Mouse (Mus musculus): Measurements from ENCODE around the gene Naa38. TPM values are rescaled to one million over a fixed set of nuclear protein-coding genes. Genes with fewer than 3 reads are reported as not detected.
"Not testable (repeated sequence)": the region's sequence is repeated elsewhere in the genome, so short reads cannot be mapped to it uniquely, and the experiment has no call there.

Gene Naa38
- total RNA-seq, 2 experiments from 2014 or later: 60.4 to 65.0 TPM

- DNase-seq: no peak
Measured at GRCm38 (mm10) chr11:69372780-69373170, 22.5 kb upstream of the Naa38 start.

- no peak for DNase-seq
Measured at GRCm38 (mm10) chr11:69373223-69373965, 21.9 kb upstream of the Naa38 start.

- DNase-seq: no peak
Measured at GRCm38 (mm10) chr11:69375646-69376045, 19.6 kb upstream of the Naa38 start.

- DNase-seq: no peak
Measured at GRCm38 (mm10) chr11:69377766-69378165, 17.5 kb upstream of the Naa38 start.

GRCm38 (mm10) chr11:69379600-69379999, 15.7 kb upstream of the Naa38 start:
- no peak for DNase-seq

- no peak for DNase-seq
Measured at GRCm38 (mm10) chr11:69381356-69381755, 13.9 kb upstream of the Naa38 start.

GRCm38 (mm10) chr11:69382478-69383105, 12.7 kb upstream of the Naa38 start:
- peak; percentile 61 for DNase-seq

GRCm38 (mm10) chr11:69384979-69385378, 10.3 kb upstream of the Naa38 start:
- no peak for DNase-seq

- no peak for DNase-seq
Measured at GRCm38 (mm10) chr11:69386758-69387157, 8.5 kb upstream of the Naa38 start.

GRCm38 (mm10) chr11:69388680-69389079, 6.6 kb upstream of the Naa38 start:
- DNase-seq: no peak

GRCm38 (mm10) chr11:69389531-69390399, 5.5 kb upstream of the Naa38 start:
- no peak for DNase-seq

- no peak for DNase-seq
Measured at GRCm38 (mm10) chr11:69390400-69391034, 4.8 kb upstream of the Naa38 start.

GRCm38 (mm10) chr11:69394591-69395167, 608 bp upstream of the Naa38 start:
- not testable (repeated sequence) for DNase-seq

- DNase-seq: peak; percentile 95
Measured at GRCm38 (mm10) chr11:69395634-69396373, 517 bp downstream of the Naa38 start.

GRCm38 (mm10) chr11:69396772-69397171, 1.5 kb downstream of the Naa38 start:
- DNase-seq: peak; percentile 71

GRCm38 (mm10) chr11:69397581-69398057, 2.3 kb downstream of the Naa38 start:
- no peak for DNase-seq

GRCm38 (mm10) chr11:69398059-69398458, 2.8 kb downstream of the Naa38 start, which contains the start of gene Tmem88:
Tmem88 (minus strand) TSS chr11:69398234.
- DNase-seq: peak; percentile 59

GRCm38 (mm10) chr11:69398486-69399200, 3.4 kb downstream of the Naa38 start:
- DNase-seq: no peak

GRCm38 (mm10) chr11:69399201-69400082, 4.2 kb downstream of the Naa38 start:
- DNase-seq: peak; percentile 26
